Mouse (Mus musculus) liver, embryonic 14.5 days (tissue): ENCODE measurements around the gene Fdps.
A peak's percentile ranks its signal among the peaks of the same experiment; 100 is the strongest.

Experiments
- CTCF ChIP-seq: IDR thresholded peaks from 2 replicates; pipeline ENCODE4 v1.5.1; 2016; ENCODE audit warnings: antibody characterized with exemption, low read depth, control low read depth
- EP300 ChIP-seq: IDR thresholded peaks from 2 replicates; pipeline ENCODE4 v1.6.1; 2016; ENCODE audit warnings: antibody characterized with exemption, low read depth

DNA sequence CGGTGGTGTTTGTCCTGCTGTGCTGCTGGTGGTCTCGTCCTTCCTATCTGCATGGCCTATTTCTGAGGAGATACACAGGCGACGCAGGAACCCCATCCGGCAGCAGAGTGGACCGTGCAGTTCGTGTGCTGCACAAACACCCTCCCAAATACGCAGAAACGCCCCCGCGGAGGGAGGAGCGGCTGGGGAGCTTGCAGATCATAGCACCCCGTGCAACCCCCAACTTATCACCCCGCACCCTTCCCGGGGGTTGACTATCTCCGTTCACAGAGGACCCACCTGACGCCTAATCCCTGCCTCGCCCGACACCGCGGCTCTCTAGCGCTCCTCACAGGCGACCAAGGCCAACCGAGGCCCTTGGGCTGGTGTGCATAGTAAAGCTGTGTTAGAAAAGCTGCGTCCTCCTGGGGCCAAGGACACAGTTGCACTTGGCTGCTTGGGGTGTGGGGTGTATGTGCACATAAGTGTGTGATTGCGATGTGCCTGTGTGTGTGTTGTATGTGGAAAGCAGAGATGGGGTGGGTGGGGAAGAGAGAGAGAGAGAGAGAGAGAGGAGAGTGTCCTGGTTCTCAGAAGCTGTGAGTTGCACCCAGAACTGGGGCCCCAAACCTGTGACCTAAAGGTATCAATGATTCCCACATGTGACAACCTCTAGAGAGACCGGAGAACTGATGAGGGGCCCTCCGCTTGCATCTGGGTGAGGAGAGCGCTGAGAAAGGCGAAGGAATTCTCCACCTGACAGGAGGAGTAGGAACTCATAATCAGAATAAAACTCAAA is 30.7 kb upstream of the Fdps start:
- TF ChIP-seq CTCF (peak; percentile 93), EP300 (peak; percentile 92)
